Mouse (Mus musculus): ENCODE measurements around the gene Gm28557. TPM values are rescaled to one million over a fixed set of nuclear protein-coding genes. Genes with fewer than 3 reads are reported as not detected.

Gene Gm28557
- polyA plus RNA-seq, 1 experiment: 4.1 TPM

DNA sequence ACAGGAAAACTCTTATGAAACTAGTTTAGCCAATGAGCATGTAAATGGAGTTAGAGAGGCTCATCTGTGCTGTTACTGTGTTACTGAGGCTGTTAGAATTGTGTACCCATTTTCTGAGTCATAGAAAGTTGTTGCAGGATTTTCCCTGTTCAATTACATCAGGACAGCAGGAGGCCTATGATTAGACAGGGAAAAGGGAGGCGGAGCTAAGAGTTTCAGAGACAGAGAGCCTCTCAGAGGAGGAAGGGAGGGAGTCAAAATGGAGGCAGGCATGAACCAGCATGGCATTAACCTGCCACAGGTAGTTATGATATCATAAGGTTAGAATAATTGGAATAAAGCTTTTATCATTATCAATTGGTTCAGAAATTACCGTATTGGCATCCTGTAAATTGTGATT lies 35.6 kb downstream of the Gm28557 start:
- no peak overlapping the region for H3K27ac ChIP-seq (replicated peaks; ENCODE audit: low read depth, low read length)
- H3K4me1 ChIP-seq (ENCODE audit: control insufficient read depth, insufficient read depth, insufficient read length, low read length): no peaks in the 10 kb centered on the region
- H3K4me3 ChIP-seq (ENCODE audit: insufficient read depth, low read depth, low read length): no peak overlapping the region

DNA sequence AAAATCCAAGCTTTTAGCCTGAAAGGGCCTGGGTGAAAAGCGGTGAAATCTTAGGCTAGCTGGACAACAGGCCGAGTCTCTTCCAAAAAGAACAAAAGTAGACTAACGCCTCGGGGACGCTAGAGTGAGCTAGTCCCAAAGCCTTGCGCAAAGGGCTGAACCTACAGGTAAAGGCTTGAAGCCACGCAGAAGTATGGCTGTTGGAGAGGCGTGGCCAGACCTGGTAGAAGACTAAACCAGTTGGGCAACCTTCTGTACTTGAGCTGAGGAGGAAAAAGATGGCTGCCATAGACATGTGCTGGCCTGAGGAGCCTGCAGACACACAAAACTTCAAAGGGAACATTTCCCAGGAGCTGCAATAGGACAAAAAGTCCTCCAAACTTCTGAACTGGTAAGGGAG lies 43.0 kb downstream of the Gm28557 start:
- Histone ChIP-seq H3K4me1 (ENCODE audit: control insufficient read depth, insufficient read depth, insufficient read length, low read length) (no peaks in the 10 kb centered on the region), H3K4me3 (ENCODE audit: insufficient read depth, low read depth, low read length) (no peak overlapping the region), H3K27ac (replicated peaks; ENCODE audit: low read depth, low read length) (no peak overlapping the region)

DNA sequence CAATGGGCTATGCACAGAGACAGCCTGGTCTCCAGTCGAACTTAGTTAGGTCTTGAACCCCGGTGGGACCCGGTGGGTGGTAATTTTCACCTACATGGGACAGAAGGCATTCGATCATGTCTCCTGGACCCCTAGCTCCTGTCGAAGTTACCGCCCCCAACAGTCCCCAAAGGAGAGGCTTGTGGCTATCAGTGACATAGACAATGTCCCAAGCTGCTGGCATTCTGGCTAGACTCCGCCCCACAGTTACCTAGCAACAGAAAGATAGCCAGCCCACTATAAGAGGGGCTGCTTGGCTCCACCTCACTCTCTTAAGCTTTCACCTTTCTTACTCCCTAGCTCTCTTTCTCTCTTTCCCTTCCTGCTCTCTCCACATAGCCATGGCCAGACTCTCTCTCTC lies 46.0 kb downstream of the Gm28557 start:
- Histone ChIP-seq H3K4me3 (ENCODE audit: insufficient read depth, low read depth, low read length) (no peak overlapping the region), H3K27ac (replicated peaks; ENCODE audit: low read depth, low read length) (no peak overlapping the region), H3K4me1 (ENCODE audit: control insufficient read depth, insufficient read depth, insufficient read length, low read length) (no peaks in the 10 kb centered on the region)

DNA sequence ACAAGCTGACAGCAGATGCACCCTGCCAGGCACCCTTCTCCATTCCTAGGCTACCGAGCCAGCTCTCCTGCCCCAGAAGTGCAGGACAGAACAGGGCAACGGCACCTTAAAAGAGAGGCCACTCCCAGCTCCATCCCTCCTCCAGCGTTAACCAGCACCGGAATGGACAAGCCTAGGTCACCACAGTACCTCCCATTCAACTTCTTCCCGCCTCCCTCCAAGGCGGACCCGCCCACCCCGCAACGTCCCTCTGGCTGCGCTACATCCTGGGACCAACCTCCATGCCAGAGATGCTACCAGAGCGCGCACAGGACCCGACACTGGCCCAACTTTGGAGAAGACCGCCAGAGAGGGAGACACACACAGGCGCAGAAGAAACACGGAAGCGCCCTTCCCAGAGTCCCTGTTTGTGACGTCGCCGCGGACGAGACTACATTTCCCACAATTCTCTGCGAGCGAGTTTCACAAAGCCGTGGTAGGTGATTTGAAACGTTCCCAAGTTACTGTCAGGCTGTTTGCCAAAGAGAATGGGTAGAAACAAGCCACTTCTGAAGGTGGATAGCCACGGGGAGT lies 47.5 kb downstream of the Gm28557 start, which contains the start of gene Zfp712:
Gene Zfp712, minus strand, starts transcription at position 385 of the 573 bp plus-strand sequence.
- Histone ChIP-seq H3K27ac (replicated peaks; ENCODE audit: low read depth, low read length) (peak within 1 kb of the TSS; percentile 92), H3K4me1 (ENCODE audit: control insufficient read depth, insufficient read depth, insufficient read length, low read length) (no peaks in the 10 kb centered on the region)

DNA sequence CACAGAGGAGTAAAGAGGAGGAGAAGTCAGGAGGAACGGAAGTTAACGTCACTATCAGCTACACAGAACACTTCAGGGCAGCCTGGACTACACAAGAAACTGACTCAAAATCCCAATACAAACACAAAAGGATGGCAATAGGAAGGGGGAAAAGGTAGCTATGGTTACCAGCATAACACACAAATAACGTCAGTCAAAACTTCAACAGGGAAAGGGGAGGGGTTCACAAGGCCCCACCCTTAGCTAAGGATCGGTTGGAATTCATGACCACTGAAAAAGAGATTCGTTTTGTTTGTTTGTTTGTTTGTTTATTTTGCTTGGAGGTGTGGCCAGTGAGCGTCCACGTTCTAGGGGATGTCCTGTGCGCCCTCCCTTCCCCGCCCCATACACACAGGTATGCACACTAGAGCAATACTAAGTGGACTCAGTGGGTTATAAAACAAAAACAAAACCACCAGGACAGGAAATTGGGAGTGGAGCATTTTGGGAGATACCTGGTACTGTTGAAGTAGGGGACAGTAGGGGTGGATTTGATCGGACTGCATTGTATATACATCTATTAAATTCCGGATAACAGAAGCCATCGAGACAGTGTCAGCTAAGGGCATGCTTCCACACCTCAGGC lies 48.1 kb downstream of the Gm28557 start:
- no peaks in the 10 kb centered on the region for H3K4me1 ChIP-seq (ENCODE audit: control insufficient read depth, insufficient read depth, insufficient read length, low read length)

More for the DNA sequence above, 47.5 kb downstream of the Gm28557 start, which contains the start of gene Zfp712:
- peak within 1 kb of the TSS; percentile 79 for H3K4me3 ChIP-seq (ENCODE audit: insufficient read depth, low read depth, low read length)

More for the DNA sequence above, 48.1 kb downstream of the Gm28557 start:
- Histone ChIP-seq H3K27ac (replicated peaks; ENCODE audit: low read depth, low read length) (no peak overlapping the region), H3K4me3 (ENCODE audit: insufficient read depth, low read depth, low read length) (peak overlapping the region; percentile 79)

Other genes with a start within 250 kb of the Gm28557 start
- gene Gm10767, start 203.7 kb downstream of the Gm28557 start, polyA plus RNA-seq (2012; ENCODE audit: insufficient read depth, insufficient read length, missing spikeins): 3.4 and 4.7 TPM in 2 replicates
- 0.67 and 0.95 TPM in 2 replicates for gene Zfp712, start 47.4 kb downstream of the Gm28557 start, polyA plus RNA-seq (2012; ENCODE audit: insufficient read depth, insufficient read length, missing spikeins)
- 1.7 TPM in 1 of 2 replicates, not detected in the other for gene Zfp708, start 10.6 kb downstream of the Gm28557 start, polyA plus RNA-seq (2012; ENCODE audit: insufficient read depth, insufficient read length, missing spikeins)
- 0.46 TPM in 1 of 2 replicates, not detected in the other for gene Rslcan18, start 7.7 kb upstream of the Gm28557 start, polyA plus RNA-seq (2012; ENCODE audit: insufficient read depth, insufficient read length, missing spikeins)
- 2.0 and 2.1 TPM in 2 replicates for gene Zfp759, start 13.1 kb upstream of the Gm28557 start, polyA plus RNA-seq (2012; ENCODE audit: insufficient read depth, insufficient read length, missing spikeins)
- gene Rsl1, start 64.6 kb upstream of the Gm28557 start, polyA plus RNA-seq (2012; ENCODE audit: insufficient read depth, insufficient read length, missing spikeins): 1.2 and 2.4 TPM in 2 replicates
- 0.54 and 0.59 TPM in 2 replicates for gene Zfp455, start 85.9 kb upstream of the Gm28557 start, polyA plus RNA-seq (2012; ENCODE audit: insufficient read depth, insufficient read length, missing spikeins)
- 0.58 and 1.7 TPM in 2 replicates for gene Zfp458, start 169.9 kb upstream of the Gm28557 start, polyA plus RNA-seq (2012; ENCODE audit: insufficient read depth, insufficient read length, missing spikeins)
- not detected in 2 replicates for gene Zfp457, start 197.9 kb upstream of the Gm28557 start, polyA plus RNA-seq (2012; ENCODE audit: insufficient read depth, insufficient read length, missing spikeins)
- gene Zfp595, start 224.0 kb upstream of the Gm28557 start, polyA plus RNA-seq (2012; ENCODE audit: insufficient read depth, insufficient read length, missing spikeins): 1.8 and 4.7 TPM in 2 replicates

Data from brown adipose tissue, adult 24 weeks (tissue).